Mouse (Mus musculus) layer of hippocampus, adult 11-12 months (tissue): ENCODE measurements around the gene Ccs.
"Not testable (repeated sequence)": the region's sequence is repeated elsewhere in the genome, so short reads cannot be mapped to it uniquely, and the experiment has no call there.

Source experiments
- DNase-seq: peaks from one replicate; pipeline ENCODE4 v3.0.0; 2022; ENCODE audit warnings: low spot score

The Ccs gene

DNA sequence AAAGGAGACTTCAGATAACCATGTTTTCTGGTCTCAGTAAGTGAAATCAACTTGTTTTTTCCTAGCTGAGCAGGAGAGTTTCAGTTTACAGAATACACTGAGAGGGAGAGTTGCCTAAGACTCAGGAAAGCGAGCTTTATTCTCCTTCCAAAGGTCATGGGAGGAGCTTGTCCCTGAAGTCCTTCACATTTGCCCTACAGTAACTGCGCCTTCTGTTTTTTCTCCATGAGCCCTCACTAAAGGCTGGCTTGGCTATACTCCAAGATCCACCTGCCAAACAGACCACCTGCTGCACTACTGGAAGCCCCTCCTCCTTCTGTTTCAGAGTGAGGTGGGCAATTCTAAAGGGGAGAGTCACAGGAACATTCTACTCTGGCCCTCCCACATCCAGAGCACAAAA, 3.0 kb downstream of the Ccs start:
- no peak for DNase-seq

DNA sequence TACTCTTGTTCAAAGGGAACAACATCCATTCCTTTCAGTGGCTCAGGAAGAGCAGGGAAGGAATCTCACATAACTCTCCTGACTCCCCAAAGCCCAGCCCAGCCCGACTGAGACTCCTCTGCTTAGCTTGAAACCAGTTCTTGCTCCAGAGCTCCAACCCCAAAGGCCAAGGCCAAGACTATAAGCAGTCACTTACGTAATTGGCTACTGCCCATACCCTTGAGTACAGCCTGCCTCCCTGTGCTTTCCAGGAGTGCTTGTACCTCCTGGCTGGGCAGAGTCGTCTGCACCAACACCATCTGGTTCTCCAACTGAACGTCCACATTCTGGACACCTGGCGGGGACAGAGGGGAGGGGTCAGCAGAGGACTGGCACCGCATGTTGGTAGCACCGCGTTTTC, 5.2 kb downstream of the Ccs start:
- DNase-seq: no peak

DNA sequence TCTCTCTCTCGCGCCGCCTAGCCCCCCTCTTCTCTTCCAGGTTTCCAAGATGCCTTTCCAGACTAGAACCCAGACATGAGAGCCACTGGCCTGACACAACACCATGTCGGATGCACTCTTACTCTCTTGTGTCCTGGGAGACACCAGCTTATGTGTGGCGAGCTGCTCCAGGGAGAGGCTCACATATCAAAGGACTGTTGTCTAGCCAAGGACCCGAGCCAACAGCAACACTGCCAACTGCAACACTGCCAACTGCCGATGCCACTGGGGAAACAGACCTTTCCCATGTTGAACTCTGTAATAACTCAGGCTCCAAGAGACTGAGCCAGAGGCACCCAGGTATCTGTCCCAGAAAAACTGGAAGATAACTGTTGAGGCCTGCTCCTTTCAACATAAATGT, 10.0 kb downstream of the Ccs start:
- DNase-seq: peak; percentile 59

DNA sequence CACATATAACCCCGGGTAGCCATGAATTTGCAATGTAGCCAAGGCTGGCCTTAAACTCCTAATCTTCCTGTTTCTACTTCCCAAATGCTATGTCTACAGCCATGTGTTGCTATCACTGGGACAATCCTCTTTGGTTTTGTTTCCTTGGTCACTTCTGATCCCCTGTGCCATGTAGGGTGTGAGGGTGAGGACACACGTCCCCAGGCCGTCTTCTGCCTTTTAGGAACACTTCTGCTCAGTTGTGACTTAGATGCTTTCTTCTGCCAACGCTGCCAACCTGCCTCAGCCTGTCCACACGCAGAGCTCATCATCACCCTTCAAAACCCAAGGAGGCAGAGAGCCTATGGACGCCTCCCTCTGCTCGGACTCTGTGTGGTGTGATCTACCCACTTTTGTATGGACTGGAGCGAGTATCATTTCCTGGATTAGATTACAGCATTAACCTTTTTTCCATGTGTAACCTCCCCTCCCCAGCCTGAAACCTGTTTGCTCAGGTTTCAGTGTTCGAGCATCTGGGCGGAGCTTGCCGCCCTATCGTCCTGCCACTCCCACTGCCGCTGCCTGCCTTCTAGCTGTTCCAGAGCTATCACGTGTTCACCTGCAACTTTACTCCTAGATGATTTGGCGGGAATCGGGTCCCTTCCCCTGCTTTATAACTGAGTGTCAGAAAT, 10.6 kb downstream of the Ccs start:
- DNase-seq: no peak

DNA sequence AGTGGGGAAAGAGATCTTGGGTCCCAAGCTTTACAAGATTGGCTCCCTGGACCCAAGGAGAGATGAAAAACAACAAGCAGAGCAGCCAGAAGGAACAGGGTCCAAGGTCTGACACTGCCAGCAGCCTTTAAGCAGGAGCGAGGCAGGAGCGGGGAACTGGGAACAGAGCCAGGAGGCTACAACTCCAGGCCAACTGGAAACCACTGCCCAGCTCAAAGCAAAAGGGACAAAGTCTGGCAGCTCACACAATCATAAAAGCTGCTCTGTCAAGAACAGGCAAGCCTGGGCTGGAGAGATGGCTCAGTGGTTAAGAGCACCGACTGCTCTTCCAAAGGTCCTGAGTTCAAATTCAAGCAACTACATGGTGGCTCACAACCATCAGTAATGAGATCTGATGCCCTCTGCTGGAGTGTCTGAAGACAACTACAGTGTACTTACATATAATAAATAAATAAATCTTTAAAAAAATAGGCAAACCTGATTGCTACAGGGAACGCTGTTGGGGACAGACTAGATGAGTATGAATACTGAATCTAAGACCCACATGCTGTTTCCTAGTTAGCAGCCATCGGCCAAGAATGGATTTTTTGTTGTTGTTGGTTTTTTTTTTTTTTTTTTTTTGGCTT, 18.3 kb downstream of the Ccs start:
- peak; percentile 69 for DNase-seq

DNA sequence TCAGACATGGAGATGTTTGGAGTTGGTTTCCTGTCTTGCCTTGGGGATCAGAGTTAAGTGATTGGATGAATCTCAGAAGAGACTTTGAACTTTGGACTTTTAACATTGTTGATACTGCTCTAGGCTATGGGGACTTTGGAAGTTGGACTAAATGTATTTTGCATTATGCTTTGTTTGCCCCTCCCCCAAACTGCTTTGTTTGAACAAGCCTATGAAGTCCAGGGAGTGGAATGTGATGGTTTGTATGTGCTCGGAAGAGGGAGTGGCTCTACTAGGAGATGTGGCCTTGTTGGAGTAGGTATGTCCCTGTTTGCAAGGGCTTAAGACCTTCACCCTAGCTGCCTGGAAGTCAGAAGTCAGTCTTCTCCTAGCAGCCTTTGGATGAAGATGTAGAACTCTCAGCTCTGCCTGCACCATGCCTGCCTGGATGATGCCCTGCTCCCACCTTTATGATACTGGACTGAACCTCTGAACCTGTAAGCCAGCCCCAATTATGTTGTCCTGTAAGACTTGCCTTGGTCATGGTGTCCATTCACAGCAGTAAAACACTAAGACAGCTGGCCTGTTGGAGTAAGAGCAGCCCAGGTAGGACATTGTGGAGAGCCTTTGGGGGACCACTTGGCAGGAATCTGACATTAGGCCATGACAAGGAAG, 21.8 kb downstream of the Ccs start:
- DNase-seq: no peak

DNA sequence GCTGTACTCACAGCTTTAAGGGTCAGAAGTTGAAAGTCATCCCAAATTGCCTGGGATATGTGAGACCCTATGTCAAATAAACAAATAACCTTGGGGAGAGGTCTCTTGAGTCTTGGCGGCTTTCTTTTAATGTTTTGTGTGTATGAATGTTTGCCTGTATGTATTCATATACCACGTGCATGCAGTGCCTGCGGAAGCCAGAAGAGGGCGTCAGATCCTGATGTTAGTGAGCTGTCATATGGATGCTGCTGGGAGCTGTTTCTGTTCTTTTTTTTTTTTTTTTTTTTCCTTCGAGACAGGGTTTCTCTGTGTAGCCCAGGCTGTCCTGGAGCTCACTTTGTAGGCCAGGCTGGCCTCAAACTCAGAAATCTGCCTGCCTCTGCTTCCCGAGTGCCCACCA, 26.1 kb downstream of the Ccs start:
- DNase-seq: peak; percentile 50

DNA sequence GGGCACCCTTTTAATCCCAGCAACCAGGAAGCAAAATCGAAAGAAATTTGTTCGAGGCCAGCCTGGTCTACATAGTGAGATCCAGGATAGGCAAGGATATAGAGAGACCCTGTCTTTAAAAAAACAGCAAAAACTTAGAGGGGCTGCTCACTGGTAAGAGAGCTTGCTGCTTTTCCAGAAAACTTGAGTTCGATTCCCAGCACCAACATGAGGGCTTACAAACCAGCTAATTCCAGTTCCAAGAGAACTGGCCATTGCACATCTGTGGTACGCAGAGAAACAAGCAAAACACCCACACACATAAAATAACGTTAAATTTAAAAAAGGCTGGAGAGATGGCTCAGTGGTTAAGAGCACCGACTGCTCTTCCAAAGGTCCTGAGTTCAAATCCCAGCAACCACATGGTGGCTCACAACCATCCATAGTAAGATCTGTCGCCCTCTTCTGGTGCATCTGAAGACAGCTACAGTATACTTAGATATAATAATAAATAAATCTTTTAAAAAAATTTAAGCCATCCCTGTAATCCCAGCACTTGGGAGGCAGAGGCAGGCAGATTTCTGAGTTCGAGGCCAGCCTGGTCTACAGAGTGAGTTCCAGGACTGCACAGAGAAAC, 26.7 kb downstream of the Ccs start:
- not testable (repeated sequence) for DNase-seq

DNA sequence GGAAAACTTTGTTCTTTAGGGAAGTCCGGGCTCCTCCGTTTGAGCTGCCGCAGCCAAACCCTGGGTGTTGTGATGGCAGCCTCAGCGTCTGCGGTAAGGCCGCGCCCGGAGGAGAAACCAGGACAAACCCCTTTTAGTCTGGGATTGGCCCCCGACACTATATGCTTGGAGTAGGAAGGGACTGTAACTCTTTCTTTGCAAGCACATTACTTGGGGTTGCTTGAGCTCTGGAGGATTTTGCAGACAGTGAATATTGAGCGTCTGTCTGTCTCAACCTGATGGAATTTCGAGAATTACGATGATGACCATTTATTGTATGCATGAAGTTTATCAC, 27.3 kb downstream of the Ccs start:
- DNase-seq: no peak

DNA sequence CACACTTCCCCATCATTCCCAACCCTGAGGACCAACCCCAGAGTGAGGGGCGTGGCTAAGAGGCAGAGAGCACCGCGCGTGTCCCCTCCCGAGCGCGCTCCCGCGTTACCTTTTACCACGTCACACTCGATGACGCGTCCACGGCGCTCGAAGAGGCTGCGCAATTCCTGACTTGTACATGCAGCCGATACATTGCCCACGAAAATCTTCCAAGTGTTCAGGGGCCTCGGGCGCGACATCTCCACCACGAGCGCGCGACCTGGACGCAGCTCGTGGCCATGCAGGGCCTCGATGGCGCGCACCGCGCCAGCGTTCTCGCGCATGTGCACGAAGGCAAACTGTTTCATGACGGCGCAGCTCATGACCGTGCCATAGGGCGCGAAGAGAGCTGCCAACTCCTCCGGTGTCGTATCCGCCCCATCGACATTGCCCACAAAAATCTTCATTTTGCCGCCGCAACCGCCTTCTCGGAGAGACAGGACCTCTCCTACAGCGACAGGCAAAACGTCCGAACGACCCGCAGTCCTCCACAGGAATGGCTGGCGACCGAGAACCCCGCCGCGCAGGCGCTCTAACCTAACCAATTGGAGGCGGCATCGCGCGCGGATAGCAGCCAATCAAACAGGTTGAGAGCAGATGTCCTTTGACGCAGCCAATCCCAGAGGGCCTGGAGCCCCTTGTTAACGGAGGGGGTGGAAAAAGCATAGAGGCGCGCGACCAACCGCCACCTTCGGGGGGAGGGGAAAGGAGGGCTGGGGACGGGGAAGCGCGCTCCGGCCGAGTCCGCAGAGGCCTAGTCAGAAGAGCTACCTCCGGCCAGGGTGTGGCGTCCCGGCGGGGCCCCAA, 27.8 kb downstream of the Ccs start, which contains the start of the genes Gm21992 and Rbm14:
TSS of gene Gm21992 (minus strand) at position 550 of the 846 bp plus-strand sequence.
TSS of gene Rbm14 (minus strand) at position 572 of the 846 bp plus-strand sequence.
- DNase-seq: peak; percentile 99

DNA sequence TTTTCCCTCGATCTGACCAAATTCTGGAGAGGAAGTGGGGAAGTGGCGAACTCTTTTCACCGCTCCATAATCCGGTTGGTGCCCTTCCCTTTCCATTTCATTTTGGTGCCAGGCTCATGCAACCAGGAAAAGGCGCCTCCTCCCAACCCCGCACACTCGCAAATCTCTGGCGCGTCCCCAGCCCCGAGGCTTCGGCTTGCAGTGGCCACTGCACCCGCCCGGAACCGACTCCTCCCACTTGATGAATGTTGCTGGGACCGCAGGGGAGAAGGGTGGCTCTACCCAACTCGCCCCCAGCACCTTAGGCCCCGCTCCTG, 28.4 kb downstream of the Ccs start:
- no peak for DNase-seq

DNA sequence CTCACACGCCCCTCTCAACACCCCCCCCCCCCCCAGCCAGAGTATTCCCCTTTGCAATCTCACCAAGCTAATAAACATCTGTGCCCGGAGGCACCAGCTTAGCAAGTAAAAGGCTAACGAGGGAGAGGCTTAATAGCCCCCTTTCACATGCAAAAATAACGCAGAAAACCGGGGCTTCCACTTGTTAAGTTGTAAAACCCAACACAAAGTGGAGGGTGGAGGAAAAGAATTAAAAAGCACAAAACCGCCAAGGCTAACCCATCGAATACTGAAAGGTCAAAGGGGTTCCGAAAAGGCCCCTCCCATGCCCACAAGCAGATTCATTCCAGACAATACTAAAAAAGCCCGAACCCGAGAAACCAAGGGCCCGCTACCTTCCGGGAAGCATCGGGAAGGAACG, 28.8 kb downstream of the Ccs start:
- no peak for DNase-seq

DNA sequence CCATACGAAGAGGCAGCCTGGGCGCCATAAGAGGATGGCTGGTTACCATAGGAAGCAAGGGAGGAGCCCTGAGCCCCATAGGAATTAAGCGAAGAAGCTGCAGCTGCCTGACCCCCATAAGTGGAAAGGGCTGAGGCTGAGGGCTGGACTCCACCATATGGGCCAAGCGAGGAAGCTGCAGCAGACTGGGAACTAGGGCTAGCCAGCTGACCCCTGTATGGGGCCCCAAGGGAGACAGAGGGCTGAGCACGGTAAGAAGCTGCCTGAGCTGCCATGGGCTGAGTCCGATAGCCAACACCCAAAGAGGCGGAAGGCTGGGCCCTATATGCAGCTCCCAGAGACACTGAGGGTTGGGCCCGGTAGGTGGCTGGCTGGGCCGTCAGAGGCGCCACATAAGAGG, 35.8 kb downstream of the Ccs start:
- no peak for DNase-seq

DNA sequence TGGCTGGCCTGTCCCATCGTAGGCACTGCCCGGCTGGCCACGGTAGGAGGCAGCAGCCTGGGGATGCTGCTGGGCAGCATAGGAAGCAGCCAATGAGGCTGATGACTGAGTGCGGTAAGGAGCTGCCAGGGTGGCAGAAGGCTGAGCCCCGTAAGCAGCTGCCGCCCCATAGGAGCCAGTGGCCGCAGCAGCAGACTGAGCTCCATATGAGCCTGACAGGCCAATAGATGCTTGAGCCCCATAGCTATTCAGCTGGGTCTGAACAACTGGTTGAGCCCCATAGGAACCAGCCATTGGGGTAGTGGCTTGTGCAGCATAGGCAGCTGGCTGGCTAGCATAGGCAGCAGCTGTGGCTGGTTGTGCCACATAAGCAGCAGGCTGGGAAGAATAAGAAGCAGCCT, 36.4 kb downstream of the Ccs start:
- DNase-seq: no peak

DNA sequence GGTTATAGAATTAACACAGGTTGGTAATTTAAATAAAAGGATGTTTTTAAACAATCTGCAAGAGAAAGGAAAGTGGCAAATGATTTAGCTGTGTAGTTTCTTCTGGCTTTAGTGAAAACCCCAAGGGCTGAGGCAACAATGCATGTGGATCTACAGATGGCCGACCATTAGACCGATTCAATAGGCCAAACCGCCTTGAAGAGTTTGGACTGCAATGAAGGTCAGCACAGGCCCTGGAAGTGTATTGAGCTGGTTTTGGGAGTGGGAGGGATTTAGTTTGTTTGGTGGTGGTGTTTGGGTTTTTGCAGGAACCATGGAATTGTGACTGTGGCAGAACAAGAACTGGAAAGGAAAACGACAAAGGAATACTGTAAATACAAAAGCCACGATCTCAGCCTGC, 40.0 kb downstream of the Ccs start:
- no peak for DNase-seq

DNA sequence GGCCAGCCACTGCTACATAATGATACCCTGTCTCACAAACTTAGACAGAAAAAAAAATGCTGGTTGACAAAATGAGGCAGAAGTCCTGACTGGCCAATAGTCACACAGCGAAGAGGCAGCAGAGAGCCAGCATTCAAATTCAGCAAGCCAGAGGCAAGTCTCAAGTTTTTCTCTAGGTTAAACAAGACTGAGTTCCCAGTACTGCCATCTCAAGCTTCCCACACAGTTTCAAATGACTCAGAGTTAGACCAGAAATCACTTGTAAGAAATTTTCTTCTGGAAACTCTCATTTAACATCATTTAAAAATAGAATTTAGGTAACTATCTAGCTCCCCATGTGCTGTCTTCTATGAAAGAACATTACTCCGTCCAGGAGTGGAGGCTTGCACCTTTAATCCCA, 41.3 kb downstream of the Ccs start:
- DNase-seq: no peak

DNA sequence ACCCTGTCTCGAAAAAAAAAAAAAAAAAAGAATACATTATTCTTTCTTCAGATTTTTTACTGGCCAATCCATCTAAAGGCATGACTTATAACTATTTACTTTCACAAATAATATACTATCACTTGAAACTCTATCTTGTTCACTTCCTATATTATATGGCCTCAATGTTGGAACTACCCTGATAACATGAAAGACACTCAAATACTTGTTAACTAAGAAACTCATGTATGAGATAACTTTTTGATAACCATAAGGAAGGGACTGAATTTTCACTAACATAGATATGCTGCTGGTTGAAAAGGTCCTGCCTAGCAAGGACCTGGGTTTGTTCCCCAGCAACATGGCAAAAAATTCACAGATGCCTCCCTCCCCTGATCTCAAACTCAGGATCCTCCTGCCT, 43.2 kb downstream of the Ccs start:
- DNase-seq: no peak

DNA sequence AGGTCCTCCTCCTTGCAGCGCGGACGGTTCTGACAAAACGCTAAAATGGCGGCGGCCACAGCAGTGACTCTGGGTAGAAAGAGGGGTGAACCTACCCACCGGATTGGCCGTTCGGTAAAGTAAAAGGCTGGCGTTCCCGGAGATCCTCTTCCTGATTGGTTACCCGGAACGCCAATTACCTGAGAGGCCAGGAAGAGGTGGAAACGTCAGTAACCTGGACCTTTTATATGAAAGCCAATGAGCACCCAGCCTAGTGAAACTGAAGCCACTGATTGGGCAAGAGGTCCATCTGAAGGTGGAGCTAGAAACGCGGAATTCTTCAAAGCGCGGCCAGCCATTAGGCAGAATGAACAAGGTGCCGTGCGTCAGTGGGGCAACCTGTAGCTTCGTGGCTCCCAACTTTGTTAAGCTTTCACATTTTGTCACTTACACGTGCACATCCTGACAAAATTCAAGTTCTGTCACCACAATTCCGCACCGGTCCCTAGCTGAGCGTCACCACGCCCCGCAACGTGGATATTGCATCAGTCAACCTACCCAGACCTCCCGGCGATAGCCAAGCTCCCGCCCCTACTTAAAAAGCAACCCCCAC, 45.2 kb downstream of the Ccs start, which contains the start of gene Rbm4:
TSS of gene Rbm4 (minus strand) at position 71 of the 592 bp plus-strand sequence.
- peak; percentile 99 for DNase-seq

DNA sequence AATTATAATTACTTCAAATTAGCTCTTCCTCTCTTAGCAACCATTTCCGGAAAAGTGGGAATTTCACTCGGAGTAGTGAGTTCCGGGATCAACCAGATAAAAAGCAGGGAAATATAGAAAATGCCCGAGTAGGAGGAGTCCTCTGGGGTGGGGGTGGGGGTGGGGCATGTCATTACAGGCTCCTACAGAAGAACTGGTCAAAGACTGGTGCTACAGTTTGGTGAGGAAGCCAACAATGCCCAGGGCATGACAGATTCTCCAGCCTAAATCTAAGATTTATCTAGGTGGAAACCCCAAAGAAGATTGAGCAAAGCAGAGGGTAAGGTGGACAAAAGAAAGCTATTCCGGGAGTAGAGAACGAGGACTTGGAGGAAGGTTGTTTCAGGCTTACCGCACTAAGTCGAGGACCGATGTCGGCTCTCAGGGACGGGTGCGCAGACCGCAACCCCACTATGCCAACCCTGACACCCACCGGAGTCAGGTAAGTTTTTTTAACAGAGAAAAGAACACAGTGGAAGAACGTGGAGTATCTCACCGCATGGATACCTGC, 45.8 kb downstream of the Ccs start:
- DNase-seq: no peak

DNA sequence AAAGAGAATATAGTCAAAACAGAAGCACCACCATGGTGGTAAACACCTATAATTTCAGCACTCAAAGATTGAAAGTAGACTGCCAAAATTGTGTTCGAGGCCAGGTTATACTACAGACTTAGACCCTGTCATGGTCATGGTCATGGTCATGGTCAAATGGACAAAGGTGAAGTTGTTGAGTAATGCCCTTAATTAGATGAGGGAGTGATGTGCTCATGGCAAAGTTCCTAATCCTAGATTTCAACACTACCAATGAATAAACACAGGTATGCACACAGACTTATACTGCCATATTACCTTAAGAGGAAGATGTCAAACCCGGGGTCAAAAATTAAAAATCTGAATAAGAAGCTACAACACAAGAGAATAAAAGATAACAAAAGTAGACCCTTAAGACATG, 52.8 kb downstream of the Ccs start:
- DNase-seq: no peak

DNA sequence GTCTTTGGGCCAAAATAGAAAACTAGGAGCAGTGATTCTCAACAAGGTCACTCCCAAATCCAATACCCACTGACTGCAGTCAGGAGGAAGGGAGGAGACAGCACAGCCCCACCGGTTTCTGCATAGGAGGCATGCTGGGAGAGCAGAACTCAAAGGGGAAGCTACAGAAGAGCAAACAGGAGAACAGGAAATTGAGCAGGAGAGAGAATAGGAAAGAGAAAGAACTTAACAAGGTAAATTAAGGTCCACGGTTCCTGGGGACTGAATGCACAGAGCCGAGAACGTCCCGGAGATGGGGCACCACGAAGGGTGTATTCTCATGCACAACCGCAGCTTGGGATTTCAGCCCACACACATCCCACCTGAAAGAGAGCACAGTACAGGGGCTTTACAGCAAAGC, 53.9 kb downstream of the Ccs start:
- no peak for DNase-seq

DNA sequence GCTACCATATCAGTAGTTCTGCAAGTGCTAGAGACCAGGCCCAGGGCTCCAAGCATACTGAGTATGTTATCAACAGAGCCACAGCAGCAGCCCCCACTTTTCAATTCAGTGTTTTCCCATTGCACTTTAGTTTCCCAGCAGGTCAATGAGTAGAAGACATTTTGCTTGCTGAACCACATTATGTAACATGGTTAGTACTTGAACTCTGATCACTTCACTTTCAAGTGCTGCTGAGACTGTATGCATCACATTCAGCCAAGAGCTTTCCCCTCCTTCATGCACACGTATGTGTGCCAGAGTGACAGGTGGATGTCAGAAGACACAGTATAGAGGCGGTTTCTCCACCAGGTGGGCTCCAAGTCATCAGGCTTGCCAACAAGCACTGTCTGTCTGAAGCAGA, 56.2 kb downstream of the Ccs start:
- DNase-seq: no peak
